In genomic region chr5:147843340-147843739, GRCm38 (mm10) we compare ENCODE assay signal across 32 mouse cellular contexts. TPM values are rescaled to one million over a fixed set of nuclear protein-coding genes. Genes with fewer than 3 reads are reported as not detected.
DNase-seq lines count a peak whose midpoint lies in the region; ATAC-seq and TF ChIP-seq lines count a peak whose summit lies in the region.
"Had no signal": no experiment of that assay in that cellular context is flagged by ENCODE, and none has a peak within 500 bp of the region (broad histone marks: within the 10 kb centered on the region; RNA-seq: fewer than 3 reads in every experiment).

No protein-coding gene starts in this region.

- no peaks in the 10 kb centered on the region for H3K4me1 ChIP-seq in lung, postnatal 0 days (ENCODE audit: insufficient read depth, low read depth, low read length)
- no peaks in the 10 kb centered on the region for H3K4me1 ChIP-seq in stomach, postnatal 0 days (replicated peaks; ENCODE audit: control insufficient read depth, insufficient read depth)
- H3K4me1 ChIP-seq: embryonic facial prominence, embryonic 10.5 days; hindbrain, embryonic 10.5 days; hindbrain, embryonic 13.5 days had no signal

- TF ChIP-seq CTCF in lung, postnatal 0 days (IDR thresholded peaks at IDR 0.05) = no peak
- TF ChIP-seq CTCF in stomach, postnatal 0 days (IDR thresholded peaks at IDR 0.05; ENCODE audit: low read depth) = no peak
- no peak for TF ChIP-seq CTCF in left cerebral cortex, adult 2 months (IDR thresholded peaks at IDR 0.05)

- no peak overlapping the region for H3K4me2 ChIP-seq in lung, postnatal 0 days (replicated peaks; ENCODE audit: low read depth, low read length)
- H3K4me2 ChIP-seq in stomach, postnatal 0 days (replicated peaks; ENCODE audit: low read depth) = no peak overlapping the region
- H3K4me2 ChIP-seq: embryonic facial prominence, embryonic 13.5 days; forebrain, embryonic 12.5 days; forebrain, embryonic 15.5 days; heart, embryonic 12.5 days; heart, embryonic 15.5 days; hindbrain, embryonic 13.5 days; intestine, embryonic 15.5 days had no signal

- H3K27ac ChIP-seq in lung, postnatal 0 days (ENCODE audit: low read length) = no peak overlapping the region
- H3K27ac ChIP-seq in stomach, postnatal 0 days (replicated peaks) = 0 out of 2 replicates have a peak overlapping the region, but pooled peaks have one; percentile 4
- no peak overlapping the region for H3K27ac ChIP-seq in left cerebral cortex, adult 2 months
- H3K27ac ChIP-seq: embryonic facial prominence, embryonic 10.5 days; embryonic facial prominence, embryonic 13.5 days; forebrain, embryonic 12.5 days; forebrain, embryonic 15.5 days; heart, embryonic 15.5 days; hindbrain, embryonic 10.5 days; hindbrain, embryonic 13.5 days; intestine, embryonic 15.5 days had no signal

- ATAC-seq in lung, postnatal 0 days = no peak
- ATAC-seq in stomach, postnatal 0 days (ENCODE audit: low FRiP score, low TSS enrichment) = no peak; the same call in 1 of the 2 replicates
- ATAC-seq: activated CD4-positive, CD25-positive, alpha-beta regulatory T cell, adult 4 months; forebrain, embryonic 15.5 days; hindbrain, embryonic 16.5 days; intestine, embryonic 15.5 days; Patski had no signal

- peak; percentile 10 for DNase-seq in lung, postnatal 0 days (ENCODE audit: low spot score)
- DNase-seq in lung, postnatal 14 days = no peak
- DNase-seq in ZHBTc4 (ENCODE audit: low read depth, low spot score) = peak; percentile 93
- DNase-seq in stomach, postnatal 0 days (ENCODE audit: low spot score) = no peak
- DNase-seq in left cerebral cortex, adult 2 months (ENCODE audit: extremely low spot score in 1 of 2, low spot score in 2 of 2) = no peak
- no peak for DNase-seq in heart, adult 9 months (ENCODE audit: low spot score in 2 of 2)
- DNase-seq: adrenal gland, adult 8-10 months; adrenal gland, postnatal 25 days; cerebellum, adult 11-12 months; cerebellum, adult 8-10 months; cerebellum, postnatal 10 days; cerebellum, postnatal 36 days; embryo, embryonic 11 days; gastrocnemius, postnatal 10 days; heart, adult 11 months; heart, postnatal 10 days; heart, postnatal 36 days had no signal

- intact Hi-C loops in left cerebral cortex, adult 2 months (cut with DNase I) = loop anchor here (10.0 kb wide), 1 partner anchor 929 kb away; no protein-coding TSS in a partner anchor

- WGBS in lung, postnatal 0 days = 48% methylated on average over 7 of the region's 7 CpGs
- WGBS in stomach, postnatal 0 days = 44% methylated on average over 7 of the region's 7 CpGs

- H3K27me3 ChIP-seq in lung, postnatal 0 days (replicated peaks; ENCODE audit: insufficient read depth, low read length) = no peaks in the 10 kb centered on the region
- H3K27me3 ChIP-seq in stomach, postnatal 0 days (ENCODE audit: control insufficient read depth, insufficient read depth, low read length) = no peaks in the 10 kb centered on the region
- H3K27me3 ChIP-seq: CH12.LX; embryonic facial prominence, embryonic 13.5 days; forebrain, embryonic 12.5 days; forebrain, embryonic 15.5 days; heart, embryonic 12.5 days; heart, embryonic 15.5 days; hindbrain, embryonic 13.5 days; intestine, embryonic 15.5 days; Patski had no signal

- no peaks in the 10 kb centered on the region for H3K36me3 ChIP-seq in lung, postnatal 0 days (ENCODE audit: insufficient read depth, low read length)
- no peaks in the 10 kb centered on the region for H3K36me3 ChIP-seq in stomach, postnatal 0 days (ENCODE audit: control insufficient read depth, insufficient read depth, low read length)
- H3K36me3 ChIP-seq: embryonic facial prominence, embryonic 10.5 days; embryonic facial prominence, embryonic 13.5 days; forebrain, embryonic 12.5 days; forebrain, embryonic 15.5 days; G1E; heart, embryonic 12.5 days; heart, embryonic 15.5 days; hindbrain, embryonic 10.5 days; hindbrain, embryonic 13.5 days; intestine, embryonic 15.5 days had no signal

- no peak overlapping the region for H3K9ac ChIP-seq in lung, postnatal 0 days (replicated peaks; ENCODE audit: low read depth)
- H3K9ac ChIP-seq in stomach, postnatal 0 days (ENCODE audit: low read length) = no peak overlapping the region
- H3K9ac ChIP-seq: embryonic facial prominence, embryonic 13.5 days; forebrain, embryonic 12.5 days; forebrain, embryonic 15.5 days; heart, embryonic 12.5 days; heart, embryonic 15.5 days; hindbrain, embryonic 13.5 days; intestine, embryonic 15.5 days had no signal

- no peak for TF ChIP-seq EP300 in lung, postnatal 0 days (IDR thresholded peaks at IDR 0.05)
- no peak for TF ChIP-seq EP300 in stomach, postnatal 0 days (optimal IDR thresholded peaks at IDR 0.05)

- no peak overlapping the region for H3K4me3 ChIP-seq in lung, postnatal 0 days (ENCODE audit: low read depth, low read length)
- no peak overlapping the region for H3K4me3 ChIP-seq in stomach, postnatal 0 days (ENCODE audit: low read depth, low read length)
- H3K4me3 ChIP-seq in left cerebral cortex, adult 2 months = no peak overlapping the region
- H3K4me3 ChIP-seq: embryonic facial prominence, embryonic 10.5 days; embryonic facial prominence, embryonic 13.5 days; erythroblast, embryonic 14.5 days; forebrain, embryonic 12.5 days; forebrain, embryonic 15.5 days; heart, embryonic 12.5 days; heart, embryonic 15.5 days; hindbrain, embryonic 10.5 days; hindbrain, embryonic 13.5 days; intestine, embryonic 15.5 days had no signal

- no peaks in the 10 kb centered on the region for H3K9me3 ChIP-seq in lung, postnatal 0 days (ENCODE audit: low read length)
- no peaks in the 10 kb centered on the region for H3K9me3 ChIP-seq in stomach, postnatal 0 days (ENCODE audit: control insufficient read depth, low read length)
- H3K9me3 ChIP-seq: embryonic facial prominence, embryonic 10.5 days; embryonic facial prominence, embryonic 13.5 days; forebrain, embryonic 12.5 days; forebrain, embryonic 15.5 days; G1E; heart, embryonic 12.5 days; heart, embryonic 15.5 days; hindbrain, embryonic 10.5 days; hindbrain, embryonic 13.5 days; intestine, embryonic 15.5 days had no signal

RNA-seq across cellular contexts. Expression of gene Pomp, which starts 16.9 kb away (rescaled TPM):
- polyA plus RNA-seq in lung, postnatal 0 days (2015; fragmentation: Nextera tagmentation; extraction: Ambion mirVana) = 393 and 397 TPM in 2 replicates
- 419 and 427 TPM in 2 replicates for polyA plus RNA-seq in stomach, postnatal 0 days (2015; fragmentation: Nextera tagmentation; extraction: Ambion mirVana)
- 100 to 1,000 TPM; 186 to 206 TPM for total RNA-seq in left cerebral cortex, adult 2 months (2021)

RNA-seq across cellular contexts. Expression of gene Slc46a3, which starts 51.3 kb away (rescaled TPM):
- 9.4 and 10.7 TPM in 2 replicates for polyA plus RNA-seq in lung, postnatal 0 days (2015; fragmentation: Nextera tagmentation; extraction: Ambion mirVana)
- polyA plus RNA-seq in stomach, postnatal 0 days (2015; fragmentation: Nextera tagmentation; extraction: Ambion mirVana) = 2.7 and 3.2 TPM in 2 replicates
- total RNA-seq in left cerebral cortex, adult 2 months (2021) = 1 to 10 TPM; 5.5 to 8.8 TPM

Comparison
In these comparisons a context has a peak if more than half of its experiments do, and no peak if none do; other contexts are left out.
1. DNase-seq: peak in lung, postnatal 0 days (single experiment) and ZHBTc4 (single experiment); none in lung, postnatal 14 days (single experiment), stomach, postnatal 0 days (single experiment), left cerebral cortex, adult 2 months (0 of 2) and heart, adult 9 months (0 of 2).